Mouse (Mus musculus) adrenal gland, postnatal 14 days (tissue): Measurements from ENCODE around the gene Dpagt1. TPM values are rescaled to one million over a fixed set of nuclear protein-coding genes. Genes with fewer than 3 reads are reported as not detected.

Source experiments
- DNase-seq: peaks from one replicate; pipeline ENCODE4 v3.0.0; 2021; ENCODE audit warnings: mixed read lengths
- microRNA-seq, 2 experiments: library from miRNA; unstranded; fragments of <30 nt; microRNA quantifications; one replicate each; pipeline ENCODE4 v1.2.0; 2021
- total RNA-seq: library from RNA; stranded (reverse); gene quantifications from 2 replicates; pipeline ENCODE4 v1.2.3, GENCODE M21; 2021

Gene Dpagt1
- total RNA-seq, 1 experiment from 2014 or later = 27.1 TPM

GRCm38 (mm10) chr9:44379054-44379834, 53.4 kb downstream of the Dpagt1 start, which contains the start of gene Hyou1:
Gene Hyou1 (plus strand): TSS chr9:44379490.
- peak; percentile 100 for DNase-seq

- DNase-seq = no peak
Measured at GRCm38 (mm10) chr9:44379862-44380261, 54.0 kb downstream of the Dpagt1 start.

Small RNA genes lying within 50 kb of the gene (microRNA-seq; reads per million reads assigned to microRNA genes)
- 0 reads per million in 2 experiments for gene Gm44335

Other genes with a start within 250 kb of the Dpagt1 start
- not detected in 2 replicates for gene Mfrp, start 224.3 kb upstream of the Dpagt1 start, total RNA-seq
- gene C1qtnf5, start 218.8 kb upstream of the Dpagt1 start, total RNA-seq = 11.1 and 14.9 TPM in 2 replicates
- gene Gm49380, start 212.5 kb upstream of the Dpagt1 start, total RNA-seq = 0.15 and 0.52 TPM in 2 replicates
- gene Rnf26, start 212.5 kb upstream of the Dpagt1 start, total RNA-seq = 27.5 and 31.8 TPM in 2 replicates
- gene Mcam, start 191.6 kb upstream of the Dpagt1 start, total RNA-seq = 65.3 and 76.6 TPM in 2 replicates
- gene Cbl, start 92.0 kb upstream of the Dpagt1 start, total RNA-seq = 33.1 and 34.4 TPM in 2 replicates
- 1.1 and 2.5 TPM in 2 replicates for gene Ccdc153, start 85.3 kb upstream of the Dpagt1 start, total RNA-seq
- gene Pdzd3, start 74.5 kb upstream of the Dpagt1 start, total RNA-seq = 0.30 TPM in 1 of 2 replicates, not detected in the other
- 17.6 and 20.7 TPM in 2 replicates for gene Nlrx1, start 57.4 kb upstream of the Dpagt1 start, total RNA-seq
- 19.0 and 28.8 TPM in 2 replicates for gene Abcg4, start 37.4 kb upstream of the Dpagt1 start, total RNA-seq
- gene Hinfp, start 20.3 kb upstream of the Dpagt1 start, total RNA-seq = 20.3 and 22.1 TPM in 2 replicates
- 27.8 and 40.4 TPM in 2 replicates for gene C2cd2l, start 5.7 kb upstream of the Dpagt1 start, total RNA-seq
- gene H2afx, start 8.7 kb downstream of the Dpagt1 start, total RNA-seq = 76.0 and 90.3 TPM in 2 replicates
- gene Hmbs, start 18.2 kb downstream of the Dpagt1 start, total RNA-seq = 77.5 and 92.0 TPM in 2 replicates
- gene Vps11, start 35.7 kb downstream of the Dpagt1 start, total RNA-seq = 41.6 and 44.1 TPM in 2 replicates
- gene Hyou1, start 53.5 kb downstream of the Dpagt1 start, total RNA-seq = 122 and 133 TPM in 2 replicates
- 20.0 and 29.9 TPM in 2 replicates for gene Slc37a4, start 70.8 kb downstream of the Dpagt1 start, total RNA-seq
- gene Rps25, start 81.1 kb downstream of the Dpagt1 start, total RNA-seq = 1,105 and 1,276 TPM in 2 replicates
- 60.4 and 66.1 TPM in 2 replicates for gene Trappc4, start 81.6 kb downstream of the Dpagt1 start, total RNA-seq
- 17.1 and 21.5 TPM in 2 replicates for gene Ccdc84, start 92.5 kb downstream of the Dpagt1 start, total RNA-seq
- not detected in 2 replicates for gene Foxr1, start 115.1 kb downstream of the Dpagt1 start, total RNA-seq
- not detected in 2 replicates for gene Upk2, start 129.0 kb downstream of the Dpagt1 start, total RNA-seq
- 59.3 and 61.7 TPM in 2 replicates for gene Bcl9l, start 156.8 kb downstream of the Dpagt1 start, total RNA-seq
- gene Cxcr5, start 235.9 kb downstream of the Dpagt1 start, total RNA-seq = 0.56 and 4.4 TPM in 2 replicates